Mouse (Mus musculus) CH12F3 (cell line): ENCODE measurements at regions not wholly inside any gene's neighbourhood (a gene's known extent, or its start where the extent isn't known, plus 50 kb on each side); places are given as distances from the start of the nearest gene placed in this dataset.
"Not testable (repeated sequence)": the region's sequence is repeated elsewhere in the genome, so short reads cannot be mapped to it uniquely, and the experiment has no call there.

Experiments used
- in situ Hi-C: fragments of 300-500 bp; cut with MboI; formaldehyde crosslinking; loops from 2 replicates; pipeline ENCODE4 v1.14.3; 2020; ENCODE audit warnings: low sequenced_read_pairs

DNA sequence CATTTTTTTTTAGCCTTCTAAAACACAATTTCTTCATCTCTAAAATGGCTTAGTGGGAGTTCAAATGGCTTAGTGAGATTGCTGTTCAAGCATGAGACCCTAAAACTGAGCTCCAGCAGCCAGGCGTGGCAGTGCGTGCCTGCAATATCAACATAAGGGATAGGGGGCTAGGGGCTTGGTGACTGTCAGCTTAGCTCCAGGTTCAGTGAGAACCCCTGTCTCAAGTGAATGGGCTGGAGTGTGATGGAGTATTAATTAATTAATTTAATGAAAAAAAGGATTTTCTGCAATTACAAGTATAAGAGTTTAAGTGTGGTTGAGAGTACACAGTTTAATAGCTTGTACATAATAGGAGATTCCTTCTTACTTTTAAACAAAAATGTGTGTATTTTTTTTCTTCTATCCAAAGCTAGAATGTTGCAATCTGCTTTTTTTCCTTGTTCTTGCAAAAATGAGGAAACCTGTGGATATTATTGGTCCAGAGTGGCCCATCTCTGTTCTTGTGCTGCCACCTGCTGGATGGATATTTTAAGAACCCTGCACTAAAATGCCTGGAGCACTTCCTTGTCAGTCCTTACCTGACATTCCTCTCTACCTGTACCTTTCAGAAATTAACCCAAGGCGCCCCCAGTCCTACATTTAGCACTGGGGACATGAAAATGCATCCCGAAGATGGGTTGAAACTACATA lies 54.0 kb upstream of the Usp47 start:
- in situ Hi-C loops: loop anchor here (10.0 to 25.0 kb wide), 2 partner anchors 185 to 782 kb away; no protein-coding TSS in a partner anchor

- in situ Hi-C loops: loop anchor here (10.0 to 25.0 kb wide), 2 partner anchors 183 to 781 kb away; no protein-coding TSS in a partner anchor
Observed at GRCm38 (mm10) chr7:111968261-111968660, 55.0 kb upstream of the Usp47 start.

DNA sequence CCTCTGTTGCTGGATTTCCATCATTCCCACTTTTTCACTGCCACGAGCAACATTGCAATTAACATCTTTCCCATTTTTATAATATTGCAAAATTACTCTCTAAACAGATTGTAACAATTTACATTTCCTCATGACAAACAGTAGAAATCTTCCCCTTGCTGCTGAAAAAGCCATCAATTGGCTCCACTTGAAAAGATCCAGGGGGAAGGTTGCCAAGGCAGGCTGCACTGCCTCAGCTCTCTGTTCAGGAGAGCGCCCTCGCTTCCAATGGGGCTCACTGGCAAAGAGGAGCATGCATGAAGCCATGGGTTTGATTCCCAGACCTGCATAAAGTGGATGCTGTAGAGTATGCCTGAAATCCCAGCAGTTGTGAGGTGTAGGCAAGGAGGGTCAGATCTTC lies 56.6 kb upstream of the Usp47 start:
- in situ Hi-C loops: loop anchor here (10.0 to 25.0 kb wide), 2 partner anchors 182 to 779 kb away; no protein-coding TSS in a partner anchor

DNA sequence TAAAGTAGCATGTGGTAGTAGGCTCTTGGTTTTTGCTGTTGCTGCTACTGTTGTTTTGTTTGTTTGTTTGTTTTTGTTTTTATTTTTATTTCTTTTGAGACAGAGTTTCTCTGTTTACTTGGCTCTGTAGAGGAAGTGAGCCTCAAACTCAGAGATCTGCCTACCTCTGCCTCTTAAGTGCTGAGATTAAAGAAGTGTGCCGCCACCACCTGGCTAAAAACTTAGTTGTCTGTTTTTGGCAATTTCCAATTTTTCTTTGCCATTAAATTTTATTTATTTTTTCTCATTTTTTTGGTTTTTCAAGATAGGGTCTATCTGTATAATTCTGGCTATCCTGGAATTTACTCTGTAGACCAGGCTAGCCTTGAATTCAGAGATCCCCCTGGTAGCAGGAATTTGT lies 59.3 kb upstream of the Usp47 start:
- in situ Hi-C loops: loop anchor here (10.0 to 25.0 kb wide), 2 partner anchors 179 to 777 kb away; no protein-coding TSS in a partner anchor

GRCm38 (mm10) chr7:111959977-111960376 lies 63.3 kb upstream of the Usp47 start:
- in situ Hi-C loops: loop anchor here (10.0 to 25.0 kb wide), 2 partner anchors 175 to 773 kb away; no protein-coding TSS in a partner anchor

DNA sequence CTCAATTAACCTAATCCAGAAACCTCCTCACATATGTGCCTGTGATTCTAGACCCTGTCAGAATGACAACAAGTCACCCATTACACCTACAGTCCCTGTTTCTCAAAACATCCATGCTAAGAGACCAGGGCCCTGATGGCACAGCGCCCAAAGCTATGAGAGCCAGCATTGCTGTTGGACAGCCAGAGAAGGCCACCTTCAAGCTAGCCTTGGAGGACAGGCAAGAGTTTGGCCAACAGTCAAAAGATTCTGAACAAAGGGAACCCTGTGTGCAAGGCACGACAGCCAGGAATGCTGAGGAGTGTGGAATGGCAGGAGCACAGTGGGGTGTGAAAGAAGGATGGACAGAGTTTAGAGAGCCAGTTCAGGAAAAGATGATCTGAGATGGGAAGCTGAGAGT lies 66.6 kb upstream of the Usp47 start:
- in situ Hi-C loops: loop anchor here (25.0 kb wide), 1 partner anchor 769 kb away; no protein-coding TSS in a partner anchor

DNA sequence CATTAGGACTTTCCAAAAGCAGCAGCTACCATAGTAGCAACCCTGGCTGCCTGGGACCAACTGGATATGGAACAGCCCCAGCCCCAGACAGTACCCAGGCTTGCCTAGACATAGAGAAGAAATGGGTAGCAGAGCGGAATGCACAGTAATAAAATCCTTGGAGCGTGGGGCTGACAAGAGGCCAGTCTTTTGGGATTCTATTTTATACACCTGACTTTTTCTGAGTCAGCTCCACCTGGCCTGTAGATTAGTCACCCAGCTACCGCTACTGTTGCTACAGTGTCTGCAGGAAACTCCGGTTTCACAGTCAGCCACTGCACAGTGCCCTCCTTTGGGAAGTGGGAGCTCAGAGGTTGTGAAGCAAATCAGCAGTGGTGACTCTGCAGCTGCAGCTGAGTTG lies 83.7 kb upstream of the Usp47 start:
- in situ Hi-C loops: no loop called here

DNA sequence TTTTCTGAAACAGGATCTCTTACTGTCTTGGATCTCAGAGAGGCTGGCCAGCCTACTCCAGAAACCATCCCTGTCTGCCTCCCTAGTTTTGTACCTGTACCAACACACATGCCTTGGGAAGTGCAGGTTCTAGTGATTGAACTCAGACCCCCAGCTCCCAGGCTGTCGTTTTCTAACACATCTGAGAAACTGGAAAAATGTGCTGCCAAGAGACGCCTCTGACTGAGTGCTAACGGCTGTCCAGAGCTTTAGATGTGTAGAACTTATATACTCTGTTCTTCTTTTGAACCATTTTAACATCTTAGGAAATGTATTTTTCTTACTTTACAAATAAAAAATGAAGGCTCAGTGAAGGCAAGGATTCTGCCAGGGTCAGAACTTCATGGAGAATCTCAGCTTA lies 85.8 kb upstream of the Usp47 start:
- in situ Hi-C loops: no loop called here

GRCm38 (mm10) chr7:111937102-111937501 lies 86.2 kb upstream of the Usp47 start:
- in situ Hi-C loops: no loop called here

- in situ Hi-C loops: no loop called here
Observed at GRCm38 (mm10) chr7:111932725-111933124, 90.6 kb upstream of the Usp47 start.

DNA sequence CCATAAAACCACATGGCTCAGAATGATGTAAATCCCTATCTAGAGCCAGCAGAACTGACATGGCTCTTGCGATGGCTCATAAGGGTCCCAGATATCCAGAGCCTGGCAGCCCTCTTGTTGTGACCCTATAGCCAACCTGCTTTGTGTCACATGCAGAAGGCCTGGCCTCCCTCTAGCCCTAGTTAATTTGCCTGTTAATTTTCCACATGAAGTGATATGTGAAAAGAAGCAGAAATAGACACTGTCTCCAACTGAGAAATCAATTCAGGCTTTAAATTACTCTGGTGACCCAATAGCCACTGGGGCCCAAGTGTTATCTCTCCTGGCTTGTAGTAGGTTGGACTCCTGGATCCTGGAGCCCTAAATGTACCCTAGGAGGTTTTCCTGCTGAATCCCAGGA lies 103.3 kb upstream of the Usp47 start:
- in situ Hi-C loops: no loop called here

DNA sequence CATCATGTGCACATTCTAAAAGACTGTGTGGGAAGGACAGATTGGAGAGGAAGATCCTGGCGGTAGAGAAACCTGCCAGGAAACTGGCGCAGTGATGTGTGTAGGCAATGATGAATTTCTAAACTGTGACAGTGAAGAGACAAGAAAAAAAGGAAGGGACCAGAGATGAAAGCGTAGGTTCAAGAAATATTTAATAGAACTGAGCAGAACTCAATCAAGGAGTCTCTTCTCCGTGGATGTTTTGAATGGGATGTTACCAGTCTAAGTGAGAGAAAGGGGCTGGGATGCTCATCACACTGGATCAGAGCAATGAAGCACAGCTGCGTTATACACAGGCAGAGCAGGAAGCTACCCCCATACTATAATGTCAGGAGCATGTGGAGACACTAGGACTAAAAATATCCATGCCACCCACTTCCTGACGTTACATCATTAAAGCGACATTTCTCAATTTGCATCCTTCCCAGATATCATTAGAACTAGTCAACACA lies 119.5 kb upstream of the Usp47 start:
- in situ Hi-C loops: no loop called here

- in situ Hi-C loops: no loop called here
Observed at GRCm38 (mm10) chr7:111897016-111897415, 117.2 kb upstream of the Galnt18 start.

- in situ Hi-C loops: no loop called here
Observed at GRCm38 (mm10) chr7:111896255-111896654, 116.5 kb upstream of the Galnt18 start.

DNA sequence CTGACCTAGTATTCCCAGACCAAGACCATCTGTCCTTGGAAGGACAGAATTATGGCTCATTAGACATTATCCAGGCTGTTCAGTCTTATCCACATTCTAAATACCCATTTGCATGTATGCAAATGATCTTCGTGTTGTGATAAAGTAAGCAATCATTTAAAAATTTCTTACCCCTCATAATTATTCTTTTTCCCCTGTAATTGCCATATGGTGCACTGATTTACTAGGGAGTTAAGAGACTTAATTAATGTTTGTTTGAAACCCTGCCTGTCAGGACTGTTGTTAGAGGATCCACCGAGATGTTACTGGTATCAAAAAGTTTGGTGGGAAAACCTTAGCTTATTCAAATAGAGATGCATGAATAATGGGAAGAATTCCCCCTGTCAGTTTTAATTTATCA lies 103.2 kb upstream of the Galnt18 start:
- in situ Hi-C loops: no loop called here

- in situ Hi-C loops: no loop called here
Observed at GRCm38 (mm10) chr7:111880067-111880675, 100.4 kb upstream of the Galnt18 start.

- in situ Hi-C loops: no loop called here
Observed at GRCm38 (mm10) chr7:111877591-111877990, 97.8 kb upstream of the Galnt18 start.

- in situ Hi-C loops: no loop called here
Observed at GRCm38 (mm10) chr7:111875949-111876348, 96.2 kb upstream of the Galnt18 start.

GRCm38 (mm10) chr7:111869337-111869736 lies 89.6 kb upstream of the Galnt18 start:
- in situ Hi-C loops: no loop called here

DNA sequence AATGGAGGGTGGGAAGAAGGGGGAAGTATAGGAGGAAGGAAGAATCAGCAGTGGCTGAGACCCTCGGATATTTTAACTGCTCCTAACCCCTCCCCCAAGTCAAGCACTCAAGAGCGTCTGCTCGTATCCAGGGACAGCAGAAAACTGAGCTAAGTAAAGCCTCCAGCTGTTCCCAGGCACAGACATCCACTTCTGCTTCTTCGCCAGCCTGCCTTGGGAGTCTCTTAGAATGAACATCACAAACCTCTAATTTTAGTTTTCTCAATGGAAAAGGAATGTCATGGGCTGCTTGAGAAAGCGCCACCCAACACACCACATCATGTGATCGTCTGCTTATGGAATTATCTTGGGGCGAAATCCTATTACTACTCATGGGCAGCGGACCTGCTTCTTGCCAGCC lies 83.3 kb upstream of the Galnt18 start:
- in situ Hi-C loops: no loop called here

GRCm38 (mm10) chr7:111858291-111858690 lies 78.5 kb upstream of the Galnt18 start:
- in situ Hi-C loops: not testable (repeated sequence)

DNA sequence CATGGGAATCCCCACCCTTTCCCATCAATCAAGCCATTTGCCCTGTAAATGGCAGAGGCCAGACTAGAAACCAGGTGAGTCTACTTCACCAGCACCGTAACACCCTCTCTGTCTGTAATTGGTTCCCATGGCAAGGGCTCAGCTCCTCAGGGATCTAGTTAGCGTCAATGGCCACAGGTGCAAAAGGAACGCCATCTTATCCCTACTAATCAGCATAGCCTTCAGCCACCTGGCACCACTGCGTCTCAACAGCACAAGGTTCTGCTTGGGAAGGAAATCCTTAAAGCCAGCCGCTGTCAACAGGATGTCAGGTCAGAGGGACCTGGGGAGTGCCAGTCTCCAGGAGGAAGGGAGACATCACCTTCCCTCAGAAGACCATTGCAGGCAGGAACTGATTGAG lies 77.2 kb upstream of the Galnt18 start:
- in situ Hi-C loops: no loop called here
